Mouse (Mus musculus) kidney, embryonic 14.5 days (tissue): ENCODE measurements around the gene Mga. TPM values are rescaled to one million over a fixed set of nuclear protein-coding genes. Genes with fewer than 3 reads are reported as not detected.

Experiments
- microRNA-seq: library from miRNA; unstranded; fragments of <30 nt; microRNA quantifications from one replicate; pipeline ENCODE4, GENCODE M21; 2016
- polyA plus RNA-seq: library from polyadenylated mRNA; unstranded; fragments of >200 nt; fragmentation: Nextera tagmentation; extraction: Ambion mirVana; gene quantifications from 2 replicates; pipeline ENCODE4 v1.2.1, GENCODE M21; 2014

Gene Mga
- polyA plus RNA-seq, 1 experiment from 2014 or later, result 41.5 TPM

Small RNA genes lying within 50 kb of the gene (microRNA-seq; reads per million reads assigned to microRNA genes)
- gene Mir7665, result not detected

Other genes starting within 250 kb of the Mga start
- 40.3 and 45.4 TPM in 2 replicates for gene Ndufaf1, start 234.4 kb upstream of the Mga start, polyA plus RNA-seq
- 34.3 and 53.7 TPM in 2 replicates for gene Rtf1, start 222.2 kb upstream of the Mga start, polyA plus RNA-seq
- 0.87 and 1.7 TPM in 2 replicates for gene Itpka, start 154.9 kb upstream of the Mga start, polyA plus RNA-seq
- 0.50 and 0.72 TPM in 2 replicates for gene Ltk, start 136.8 kb upstream of the Mga start, polyA plus RNA-seq
- 19.4 and 30.6 TPM in 2 replicates for gene Rpap1, start 109.7 kb upstream of the Mga start, polyA plus RNA-seq
- gene Tyro3, start 99.5 kb upstream of the Mga start, polyA plus RNA-seq, result 10.2 and 13.8 TPM in 2 replicates
- 2.8 and 4.0 TPM in 2 replicates for gene Mapkbp1, start 75.5 kb downstream of the Mga start, polyA plus RNA-seq
- 22.2 and 26.3 TPM in 2 replicates for gene Jmjd7, start 130.3 kb downstream of the Mga start, polyA plus RNA-seq
- gene Gm28042, start 130.3 kb downstream of the Mga start, polyA plus RNA-seq, result 3.5 and 3.7 TPM in 2 replicates
- gene Pla2g4b, start 136.2 kb downstream of the Mga start, polyA plus RNA-seq, result 1.3 and 1.5 TPM in 2 replicates